Mouse (Mus musculus): ENCODE results near the gene Fancg. TPM values are rescaled to one million over a fixed set of nuclear protein-coding genes. Genes with fewer than 3 reads are reported as not detected.
"Not testable (repeated sequence)": the region's sequence is repeated elsewhere in the genome, so short reads cannot be mapped to it uniquely, and the experiment has no call there.

Fancg gene
- polyA plus RNA-seq, 1 experiment from 2014 or later: 9.4 TPM

DNA sequence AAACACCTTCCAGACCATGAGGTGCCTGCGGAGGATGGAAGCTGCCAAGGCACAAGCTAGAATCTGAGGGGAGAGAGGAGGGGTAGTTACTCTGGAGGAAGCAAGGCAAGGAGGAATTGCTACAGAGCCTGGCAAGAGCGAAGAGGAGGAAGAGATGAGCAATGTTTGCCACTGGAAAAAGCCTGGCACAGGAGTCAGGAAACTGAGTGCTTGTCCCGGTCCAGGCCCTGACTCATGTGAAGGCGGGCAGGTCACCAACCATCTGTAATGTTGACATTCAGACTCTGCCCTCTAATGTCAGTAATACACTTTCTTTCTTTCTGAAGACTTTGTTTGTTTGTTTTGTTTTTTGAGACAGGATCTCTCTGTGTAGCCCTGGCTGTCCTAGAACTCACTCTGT, 7.8 kb upstream of the Fancg start:
- H3K4me3 ChIP-seq (ENCODE audit: low read depth, low read length): no peak overlapping the region
- peaks cover 29% of the 10 kb centered on the region for H3K36me3 ChIP-seq (ENCODE audit: control insufficient read depth, insufficient read depth)
- H3K4me2 ChIP-seq (ENCODE audit: low read depth, low read length): no peak overlapping the region
- peaks cover 6% of the 10 kb centered on the region for H3K4me1 ChIP-seq (ENCODE audit: control insufficient read depth, low read depth, low read length)
- no peak for ATAC-seq (ENCODE audit: low read depth)
- no peak overlapping the region for H3K27ac ChIP-seq (ENCODE audit: low read length)
- H3K9me3 ChIP-seq (replicated peaks; ENCODE audit: control insufficient read depth, low read length): no peaks in the 10 kb centered on the region
- WGBS (ENCODE audit: insufficient replicate concordance): 84% methylated on average over 4 of the region's 4 CpGs
- H3K9ac ChIP-seq (ENCODE audit: low read depth, low read length): no peak overlapping the region
- no peaks in the 10 kb centered on the region for H3K27me3 ChIP-seq (ENCODE audit: control insufficient read depth, insufficient read depth, low read depth, low read length)

DNA sequence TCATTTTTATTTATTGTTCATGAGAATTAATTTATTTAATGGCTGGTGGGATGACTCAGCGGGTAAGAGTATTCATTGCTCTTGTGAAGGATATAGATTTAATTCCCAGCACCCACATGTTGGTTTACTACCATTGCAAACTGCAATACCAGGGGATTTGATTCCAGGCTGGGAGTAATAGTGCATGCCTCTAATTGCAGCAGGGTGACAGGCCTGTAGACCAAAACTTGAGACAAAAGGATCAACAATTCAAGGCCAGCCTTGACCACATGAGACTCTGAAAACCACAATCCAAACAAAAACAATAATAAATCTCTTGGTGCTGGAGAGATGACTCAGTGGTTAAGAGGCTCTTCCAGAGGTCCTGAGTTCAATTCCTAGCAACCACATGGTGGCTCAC, 1.8 kb upstream of the Fancg start:
- Histone ChIP-seq H3K9me3 (replicated peaks; ENCODE audit: control insufficient read depth, low read length) (no peaks in the 10 kb centered on the region), H3K4me3 (ENCODE audit: low read depth, low read length) (no peak overlapping the region), H3K36me3 (ENCODE audit: control insufficient read depth, insufficient read depth) (no peaks in the 10 kb centered on the region; the same call in 1 of the 2 replicates), H3K4me1 (ENCODE audit: control insufficient read depth, low read depth, low read length) (peaks cover 10% of the 10 kb centered on the region), H3K27ac (ENCODE audit: low read length) (no peak overlapping the region), H3K27me3 (ENCODE audit: control insufficient read depth, insufficient read depth, low read depth, low read length) (no peaks in the 10 kb centered on the region), H3K4me2 (ENCODE audit: low read depth, low read length) (no peak overlapping the region), H3K9ac (ENCODE audit: low read depth, low read length) (no peak overlapping the region)
- ATAC-seq (ENCODE audit: low read depth): no peak
- WGBS (ENCODE audit: insufficient replicate concordance): 67% methylated on average over 1 of the region's 1 CpGs

DNA sequence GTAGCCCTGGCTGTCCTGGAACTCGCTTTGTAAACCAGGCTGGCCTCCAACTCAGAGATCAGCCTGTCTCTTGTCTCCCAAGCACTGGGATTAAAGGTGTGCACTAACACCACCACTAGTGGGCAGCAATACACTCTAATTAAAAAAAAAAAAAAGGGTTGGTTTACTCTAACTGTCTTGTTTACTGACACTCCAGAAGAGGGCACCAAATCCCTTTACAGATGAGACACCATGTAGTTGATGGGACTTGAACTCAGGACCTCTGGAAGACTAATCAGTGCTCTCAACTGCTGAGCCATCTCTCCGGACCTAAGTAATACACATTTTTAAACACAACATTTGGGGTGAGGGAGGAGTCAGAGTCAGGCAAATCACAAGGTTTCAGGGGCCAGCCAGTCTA, 4.5 kb downstream of the Fancg start:
- Histone ChIP-seq H3K36me3 (ENCODE audit: control insufficient read depth, insufficient read depth) (no peaks in the 10 kb centered on the region), H3K9me3 (replicated peaks; ENCODE audit: control insufficient read depth, low read length) (no peaks in the 10 kb centered on the region), H3K27ac (ENCODE audit: low read length) (no peak overlapping the region), H3K9ac (ENCODE audit: low read depth, low read length) (no peak overlapping the region), H3K4me3 (ENCODE audit: low read depth, low read length) (no peak overlapping the region), H3K4me1 (ENCODE audit: control insufficient read depth, low read depth, low read length) (peaks cover 13% of the 10 kb centered on the region), H3K4me2 (ENCODE audit: low read depth, low read length) (no peak overlapping the region), H3K27me3 (ENCODE audit: control insufficient read depth, insufficient read depth, low read depth, low read length) (no peaks in the 10 kb centered on the region)
- 50% methylated on average over 2 of the region's 2 CpGs for whole genome bisulfite sequencing (ENCODE audit: insufficient replicate concordance)
- ATAC-seq (ENCODE audit: low read depth): peak; percentile 44

DNA sequence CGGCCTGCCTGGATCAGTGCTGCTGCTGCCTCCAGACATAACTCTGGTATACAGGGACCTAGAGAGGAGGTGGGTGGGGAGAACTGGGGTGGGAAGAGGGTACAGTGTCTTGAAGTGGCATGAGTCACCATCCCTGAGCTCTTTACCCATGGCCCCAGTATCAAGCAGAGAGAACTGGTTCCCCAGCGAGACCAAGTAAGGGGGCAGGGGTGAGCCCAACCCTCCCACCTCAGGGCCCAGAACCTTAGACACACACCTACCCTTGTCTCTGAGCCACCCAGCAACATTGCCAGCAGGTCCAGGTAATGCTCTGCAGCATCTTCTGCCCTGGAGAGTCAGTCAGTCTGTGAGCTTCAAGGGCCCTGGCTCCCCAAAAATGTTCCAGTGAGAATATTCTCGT, 5.4 kb downstream of the Fancg start:
- no peak overlapping the region for H3K4me2 ChIP-seq (ENCODE audit: low read depth, low read length)
- H3K9ac ChIP-seq (ENCODE audit: low read depth, low read length): no peak overlapping the region
- ATAC-seq (ENCODE audit: low read depth): no peak
- no peaks in the 10 kb centered on the region for H3K27me3 ChIP-seq (ENCODE audit: control insufficient read depth, insufficient read depth, low read depth, low read length)
- no peak overlapping the region for H3K27ac ChIP-seq (ENCODE audit: low read length)
- no peaks in the 10 kb centered on the region for H3K9me3 ChIP-seq (replicated peaks; ENCODE audit: control insufficient read depth, low read length)
- H3K4me3 ChIP-seq (ENCODE audit: low read depth, low read length): no peak overlapping the region
- peaks cover 14% of the 10 kb centered on the region for H3K4me1 ChIP-seq (ENCODE audit: control insufficient read depth, low read depth, low read length)
- no peaks in the 10 kb centered on the region for H3K36me3 ChIP-seq (ENCODE audit: control insufficient read depth, insufficient read depth)
- 75% methylated on average over 3 of the region's 3 CpGs for WGBS (ENCODE audit: insufficient replicate concordance)

DNA sequence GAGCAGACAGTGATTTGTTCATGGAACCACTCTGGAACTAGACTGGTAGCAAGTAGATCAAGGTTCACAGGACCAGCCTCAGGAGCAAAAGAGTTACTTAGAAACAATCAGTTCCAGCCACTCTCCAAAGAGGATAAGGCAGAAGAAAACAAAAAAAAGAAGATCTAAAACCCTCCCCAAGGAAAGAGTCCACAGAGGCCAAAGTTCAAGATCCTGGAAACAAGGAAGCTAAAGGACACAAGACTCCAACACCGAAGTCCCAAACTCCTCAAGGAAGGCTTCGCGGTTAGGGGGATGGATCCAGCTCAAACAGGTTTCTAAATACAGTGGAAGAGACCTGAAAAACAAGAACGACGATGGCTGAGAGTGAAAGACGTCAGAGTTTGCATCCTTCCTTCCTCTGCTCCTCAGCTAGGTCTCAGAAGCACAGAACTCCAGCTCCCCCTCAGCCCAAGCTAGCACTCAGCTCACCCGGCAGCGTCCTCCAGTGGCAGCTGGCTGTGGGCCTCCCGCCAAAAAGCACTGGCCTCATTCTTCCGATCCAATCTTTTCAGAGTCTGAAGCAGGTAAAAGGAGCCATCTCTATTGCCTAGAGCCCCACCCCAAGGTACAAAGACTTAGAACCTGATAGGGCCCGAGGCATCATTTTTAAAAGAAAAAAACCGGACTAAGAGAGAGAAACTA, 7.4 kb downstream of the Fancg start:
- no peaks in the 10 kb centered on the region for H3K27me3 ChIP-seq (ENCODE audit: control insufficient read depth, insufficient read depth, low read depth, low read length)
- no peak overlapping the region for H3K4me3 ChIP-seq (ENCODE audit: low read depth, low read length)
- no peak overlapping the region for H3K4me2 ChIP-seq (ENCODE audit: low read depth, low read length)
- ATAC-seq (ENCODE audit: low read depth): no peak
- peaks cover 13% of the 10 kb centered on the region for H3K4me1 ChIP-seq (ENCODE audit: control insufficient read depth, low read depth, low read length)
- no peak overlapping the region for H3K9ac ChIP-seq (ENCODE audit: low read depth, low read length)
- no peaks in the 10 kb centered on the region for H3K36me3 ChIP-seq (ENCODE audit: control insufficient read depth, insufficient read depth)
- H3K9me3 ChIP-seq (replicated peaks; ENCODE audit: control insufficient read depth, low read length): no peaks in the 10 kb centered on the region
- H3K27ac ChIP-seq (ENCODE audit: low read length): no peak overlapping the region
- 75% methylated on average over 12 of the region's 12 CpGs for WGBS (ENCODE audit: insufficient replicate concordance)

DNA sequence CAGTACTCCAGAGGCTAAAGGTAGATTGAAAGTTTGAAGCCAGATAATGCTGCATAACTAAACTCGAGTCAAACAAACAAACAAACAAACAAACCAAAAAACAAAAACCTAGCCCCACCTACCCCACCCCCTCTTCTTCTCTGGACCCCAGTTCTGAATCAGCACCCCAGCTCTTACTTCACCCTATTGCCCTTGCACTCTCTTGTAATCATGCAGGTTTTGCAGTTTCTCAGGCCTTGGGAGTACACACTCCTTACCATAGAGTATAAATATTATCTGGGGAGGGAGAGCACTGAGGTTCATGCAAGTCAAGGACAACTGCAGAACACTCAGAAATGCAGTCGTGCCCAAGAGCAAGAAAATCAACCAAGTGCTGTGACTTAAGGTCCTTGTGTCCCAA, 9.0 kb downstream of the Fancg start:
- ATAC-seq (ENCODE audit: low read depth): no peak
- WGBS (ENCODE audit: insufficient replicate concordance): 77% methylated on average over 2 of the region's 2 CpGs
- H3K9ac ChIP-seq (ENCODE audit: low read depth, low read length): no peak overlapping the region
- no peaks in the 10 kb centered on the region for H3K9me3 ChIP-seq (replicated peaks; ENCODE audit: control insufficient read depth, low read length)
- peaks cover 20% of the 10 kb centered on the region for H3K4me1 ChIP-seq (ENCODE audit: control insufficient read depth, low read depth, low read length)
- no peak overlapping the region for H3K4me3 ChIP-seq (ENCODE audit: low read depth, low read length)
- H3K36me3 ChIP-seq (ENCODE audit: control insufficient read depth, insufficient read depth): no peaks in the 10 kb centered on the region
- H3K27ac ChIP-seq (ENCODE audit: low read length): no peak overlapping the region
- peak overlapping the region; percentile 76; the same call in 1 of the 2 replicates for H3K4me2 ChIP-seq (ENCODE audit: low read depth, low read length)
- H3K27me3 ChIP-seq (ENCODE audit: control insufficient read depth, insufficient read depth, low read depth, low read length): no peaks in the 10 kb centered on the region

DNA sequence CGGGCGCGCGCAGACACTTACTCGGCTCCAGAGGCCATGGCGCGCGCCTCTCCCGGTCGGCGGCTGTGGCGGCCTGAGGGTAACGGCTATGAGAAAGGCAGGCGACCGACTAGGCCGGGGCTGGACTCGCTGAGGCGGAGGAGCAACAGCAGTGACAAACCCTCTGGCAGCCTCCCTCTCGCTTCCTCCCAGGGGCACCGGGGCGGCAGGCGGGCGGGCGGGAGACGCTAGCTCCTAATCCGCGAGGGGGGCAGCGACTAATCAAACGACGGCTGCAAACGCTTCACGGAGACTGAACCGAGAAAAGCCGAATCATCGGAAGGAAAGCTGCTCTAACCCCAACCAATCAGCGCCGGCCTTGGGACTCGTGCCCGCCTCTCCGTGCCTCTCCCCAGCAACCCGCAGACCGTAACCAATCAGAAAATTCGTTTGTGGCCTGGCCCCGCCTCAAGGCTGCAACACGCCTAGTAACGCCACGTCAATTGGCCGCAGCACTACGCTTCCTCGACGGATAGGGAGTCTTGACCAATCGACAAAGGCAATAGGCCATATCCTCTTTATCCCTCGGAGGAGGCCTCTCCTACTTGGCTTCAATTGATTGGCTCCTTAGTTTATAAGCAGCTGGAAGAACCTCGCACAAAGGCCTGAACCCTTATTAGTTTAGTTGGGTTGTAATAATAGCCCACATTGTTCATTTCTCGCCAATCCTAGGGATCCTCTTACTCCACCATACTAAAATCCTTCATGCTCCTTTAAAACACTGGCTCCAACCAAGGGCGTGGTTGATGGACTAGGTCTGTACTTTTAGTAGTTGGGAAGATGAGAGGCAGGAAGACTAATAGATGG, 9.9 kb downstream of the Fancg start, which contains the start of gene Vcp:
Gene Vcp (minus strand): TSS at position 367 of the 846 bp plus-strand sequence.
- H3K27me3 ChIP-seq (ENCODE audit: control insufficient read depth, insufficient read depth, low read depth, low read length); H3K36me3 ChIP-seq (ENCODE audit: control insufficient read depth, insufficient read depth); H3K9me3 ChIP-seq (replicated peaks; ENCODE audit: control insufficient read depth, low read length): not testable (repeated sequence)
- Histone ChIP-seq H3K27ac (ENCODE audit: low read length) (peak within 1 kb of the TSS; percentile 99), H3K4me1 (ENCODE audit: control insufficient read depth, low read depth, low read length) (peaks cover 20% of the 10 kb centered on the region), H3K4me3 (ENCODE audit: low read depth, low read length) (peak within 1 kb of the TSS; percentile 83), H3K9ac (ENCODE audit: low read depth, low read length) (peak within 1 kb of the TSS; percentile 95), H3K4me2 (ENCODE audit: low read depth, low read length) (peak within 1 kb of the TSS; percentile 82)
- WGBS (ENCODE audit: insufficient replicate concordance): 1% methylated on average over 46 of the region's 56 CpGs
- ATAC-seq (ENCODE audit: low read depth): peak; percentile 96

DNA sequence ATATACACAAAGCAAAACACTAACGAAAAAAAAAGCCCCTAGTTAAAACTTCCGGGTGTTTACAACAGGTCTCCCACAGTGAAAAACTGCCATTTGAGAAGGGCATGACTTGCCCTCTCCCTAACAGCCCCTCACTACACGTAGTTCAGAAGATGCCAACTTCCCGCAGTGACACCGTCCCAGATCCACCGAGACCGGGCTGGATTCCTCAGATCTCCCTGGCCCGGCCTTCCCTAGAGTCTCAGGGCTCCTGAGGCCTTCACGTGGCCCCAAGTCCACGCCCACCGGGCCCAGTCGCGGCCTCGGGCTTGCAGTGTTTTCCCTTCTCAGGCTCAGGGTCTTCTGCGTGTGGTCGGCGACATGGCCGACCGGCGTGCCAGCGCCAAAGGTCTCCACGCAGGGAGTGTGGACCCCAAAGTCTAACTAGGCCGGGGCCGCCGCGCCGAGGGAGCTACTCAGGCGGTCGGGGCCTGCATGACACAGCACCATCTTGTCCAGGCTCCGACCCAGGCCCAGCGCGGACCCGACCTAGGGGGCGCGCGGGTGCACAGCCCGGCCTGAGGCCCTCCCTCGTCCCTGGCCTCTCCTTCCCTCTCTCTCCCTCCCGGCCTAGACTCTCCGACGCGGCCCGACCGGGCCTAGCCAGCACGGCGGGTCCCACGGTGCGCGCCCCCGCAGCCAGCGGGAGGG, 10.7 kb downstream of the Fancg start:
- no peaks in the 10 kb centered on the region for H3K27me3 ChIP-seq (ENCODE audit: control insufficient read depth, insufficient read depth, low read depth, low read length)
- peak overlapping the region; percentile 82 for H3K4me2 ChIP-seq (ENCODE audit: low read depth, low read length)
- peaks cover 20% of the 10 kb centered on the region for H3K4me1 ChIP-seq (ENCODE audit: control insufficient read depth, low read depth, low read length)
- peak; percentile 58 for ATAC-seq (ENCODE audit: low read depth)
- under 1% methylated on average over 49 of the region's 51 CpGs for WGBS (ENCODE audit: insufficient replicate concordance)
- H3K9ac ChIP-seq (ENCODE audit: low read depth, low read length): peak overlapping the region; percentile 95
- H3K4me3 ChIP-seq (ENCODE audit: low read depth, low read length): peak overlapping the region; percentile 83
- peaks cover 8% of the 10 kb centered on the region for H3K36me3 ChIP-seq (ENCODE audit: control insufficient read depth, insufficient read depth)
- peak overlapping the region; percentile 99 for H3K27ac ChIP-seq (ENCODE audit: low read length)
- no peaks in the 10 kb centered on the region for H3K9me3 ChIP-seq (replicated peaks; ENCODE audit: control insufficient read depth, low read length)

Data from liver, embryonic 16.5 days (tissue).